Mouse (Mus musculus) layer of hippocampus, adult 8-10 months (tissue): ENCODE results near the gene Kif4. TPM values are rescaled to one million over a fixed set of nuclear protein-coding genes. Genes with fewer than 3 reads are reported as not detected.

Source experiments
- DNase-seq, 2 experiments: peaks; one replicate each; pipeline ENCODE4 v3.0.0; 2022; ENCODE audit warnings: low spot score in 2 of 2
- total RNA-seq, 4 experiments: library from RNA; stranded (reverse); gene quantifications; 2 replicates each; pipeline ENCODE4 v1.2.4; 2022

The Kif4 gene
- total RNA-seq: under 1 TPM; 0.29 to 0.57 (median 0.44) TPM

DNA sequence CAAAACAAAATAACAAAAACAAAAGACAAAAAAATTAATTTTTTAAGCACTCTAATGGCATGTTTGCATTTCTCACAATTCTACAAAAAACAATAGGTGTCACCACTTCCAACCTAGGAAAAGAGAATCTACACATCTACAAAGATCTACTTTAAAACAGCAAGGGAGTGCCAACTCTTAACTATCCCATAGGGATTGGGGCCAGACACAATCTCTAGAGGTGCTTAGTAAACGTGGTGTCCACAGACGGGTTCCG, at the start of gene Kif4:
Kif4 (plus strand) TSS at position 192 of the 256 bp plus-strand sequence.
- DNase-seq: no peak

DNA sequence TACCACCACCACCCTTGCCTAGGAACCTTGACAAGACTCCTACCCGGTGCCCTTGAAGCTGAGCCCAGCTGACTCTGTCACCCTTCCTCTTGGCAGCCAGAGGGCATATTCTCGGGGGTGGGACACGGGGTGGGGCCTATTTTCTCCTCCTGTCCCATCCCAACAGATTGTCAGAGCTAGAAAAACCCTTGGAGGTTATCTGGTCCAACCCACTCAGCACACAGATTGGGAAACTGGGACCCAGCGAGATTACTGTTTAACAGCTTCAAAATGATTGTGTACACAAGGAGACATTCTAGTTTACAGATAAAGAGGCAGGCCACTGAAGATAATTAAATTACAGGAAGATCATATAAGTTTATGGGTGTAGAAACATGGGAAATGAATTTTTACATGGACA, 30.7 kb upstream of the Kif4 start, which contains the start of gene P2ry4:
P2ry4 (minus strand) TSS at position 79 of the 400 bp plus-strand sequence.
- DNase-seq: no peak

DNA sequence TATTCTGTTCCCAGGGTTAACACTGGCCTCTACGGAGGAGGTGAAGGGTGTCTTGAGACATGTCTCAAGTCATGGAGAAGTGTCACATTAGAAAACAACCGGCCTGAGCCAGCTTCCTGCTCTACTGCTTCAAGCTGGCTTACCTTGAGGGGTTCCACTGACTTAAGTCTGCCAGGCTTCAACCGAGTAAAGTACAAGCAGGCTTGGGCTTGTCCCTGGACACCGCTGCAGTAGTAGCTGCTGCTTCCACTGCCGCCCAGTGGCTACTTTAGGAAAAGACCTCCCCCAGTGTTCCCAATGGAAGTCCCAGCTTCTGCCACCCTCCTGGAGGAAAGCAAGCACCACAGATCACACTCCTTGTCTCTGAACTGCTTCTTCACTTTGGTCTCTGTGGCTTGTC, 28.1 kb upstream of the Kif4 start:
- DNase-seq: peak in 1 of 2 experiments; percentile 30

DNA sequence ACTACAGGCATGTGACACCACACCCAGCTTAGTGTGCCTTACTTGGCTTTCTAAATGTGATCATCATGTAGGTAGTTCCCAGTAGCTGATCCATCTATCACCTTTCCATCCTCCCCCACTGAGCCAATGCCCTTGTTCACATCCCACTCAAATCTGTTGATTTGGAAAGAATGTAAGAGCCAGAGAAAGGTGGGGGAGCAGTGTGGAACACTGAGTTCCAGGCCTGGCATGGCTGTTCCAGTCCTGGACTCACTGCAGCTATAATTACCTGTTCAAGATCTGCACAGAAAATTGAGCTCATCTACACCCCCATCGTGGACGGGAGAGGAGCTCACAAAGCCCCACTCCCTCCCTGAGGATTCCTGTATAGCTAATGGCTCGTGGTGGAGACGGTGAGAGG, 25.8 kb upstream of the Kif4 start:
- peak; percentile 11 to 13 for DNase-seq

DNA sequence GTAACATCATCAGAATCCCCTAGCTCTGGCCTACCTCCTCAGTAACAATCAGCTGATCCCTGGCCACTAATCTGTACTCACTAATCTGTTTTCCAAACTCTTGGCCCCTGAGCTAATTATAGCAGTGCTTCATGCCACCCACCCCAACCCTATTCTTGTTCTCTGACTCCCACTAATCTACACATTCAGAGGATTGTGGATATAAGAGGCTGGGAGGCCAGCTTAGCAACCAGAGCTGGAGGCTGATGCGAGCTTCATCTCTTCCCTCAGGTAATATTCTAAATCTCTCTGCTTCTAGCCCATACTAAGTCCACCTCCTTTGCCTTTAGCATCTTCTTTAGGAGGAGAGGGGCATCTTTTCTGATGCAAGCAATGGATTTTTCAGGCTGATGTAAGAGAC, 20.2 kb upstream of the Kif4 start, which contains the start of gene Arr3:
Arr3 (plus strand) TSS at position 184 of the 400 bp plus-strand sequence.
- no peak for DNase-seq

DNA sequence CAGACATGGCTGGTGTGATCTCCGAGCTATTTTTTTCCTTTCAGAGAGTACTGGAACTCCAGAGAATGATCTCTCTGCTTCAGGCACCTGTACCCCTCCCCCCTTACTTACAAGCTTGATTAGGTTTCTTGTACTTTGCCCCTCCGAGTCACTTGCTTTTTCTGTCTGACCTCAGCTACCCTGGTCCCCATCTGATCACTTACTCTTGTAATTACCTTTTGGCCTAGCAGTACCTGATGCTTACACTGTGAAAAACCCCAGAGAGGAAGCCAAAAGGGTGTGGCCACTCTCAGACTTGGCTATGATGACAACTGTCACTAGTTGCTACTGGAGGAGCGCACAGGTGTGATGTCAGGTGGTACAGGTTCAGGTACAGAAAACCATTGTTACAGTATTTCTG, 7.0 kb upstream of the Kif4 start:
- DNase-seq: no peak

DNA sequence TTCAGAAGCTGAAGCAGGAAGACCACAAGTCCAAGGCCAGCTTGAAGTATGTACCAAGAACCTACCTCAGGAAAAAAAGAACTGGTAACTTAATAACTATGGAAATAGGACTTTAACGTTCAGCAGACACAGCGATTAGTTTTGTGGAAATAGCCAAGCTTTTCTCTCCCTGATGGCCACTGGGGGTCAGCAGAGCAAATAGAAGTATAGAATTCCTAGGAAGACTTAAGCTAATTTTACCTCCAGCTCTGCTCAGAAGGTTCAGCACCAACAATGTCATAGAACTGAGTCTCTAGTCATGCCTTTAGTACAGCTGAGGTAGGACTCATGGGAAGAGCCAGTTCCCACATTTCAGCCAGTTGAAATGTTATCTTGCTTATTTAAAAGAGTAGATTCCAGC, 4.2 kb upstream of the Kif4 start:
- DNase-seq: no peak

DNA sequence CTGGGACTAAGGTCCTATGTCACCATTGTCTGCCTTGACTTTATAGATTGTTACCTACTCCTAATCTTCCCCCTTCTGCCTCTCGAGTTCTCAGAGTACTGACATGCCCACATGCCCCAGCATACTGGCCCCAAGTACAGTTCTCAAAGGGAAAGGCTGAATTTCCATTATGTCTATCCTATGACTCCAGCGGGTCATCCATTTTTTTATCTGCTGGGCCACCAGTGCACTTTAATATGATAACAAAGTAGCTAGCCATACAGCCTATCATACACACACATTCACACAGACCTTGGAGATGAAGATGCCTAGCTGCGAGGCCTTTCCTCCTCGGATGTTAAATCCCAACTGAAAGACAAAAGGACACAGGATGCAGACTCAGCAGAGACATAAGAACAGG, 1.3 kb upstream of the Kif4 start:
- DNase-seq: no peak

DNA sequence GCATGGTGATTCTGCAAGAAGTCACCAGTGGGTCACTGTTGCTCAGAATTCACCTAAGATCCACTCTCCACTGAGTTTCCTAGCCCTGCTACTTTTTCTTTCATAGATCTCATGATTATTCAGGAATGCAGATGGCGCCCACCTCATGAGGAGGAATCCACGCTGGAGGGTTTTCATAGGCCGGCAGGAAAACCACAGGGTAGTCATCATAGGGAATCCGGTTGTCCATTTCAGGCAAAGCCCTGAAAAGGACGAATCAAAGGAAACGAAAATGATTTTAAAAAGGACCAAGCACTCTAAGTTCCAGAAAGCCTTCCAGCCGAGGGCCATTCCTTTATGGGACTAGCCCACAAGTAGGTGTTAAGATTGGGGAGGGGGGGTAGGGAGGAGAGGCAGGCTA, 391 bp upstream of the Kif4 start:
- DNase-seq: no peak

DNA sequence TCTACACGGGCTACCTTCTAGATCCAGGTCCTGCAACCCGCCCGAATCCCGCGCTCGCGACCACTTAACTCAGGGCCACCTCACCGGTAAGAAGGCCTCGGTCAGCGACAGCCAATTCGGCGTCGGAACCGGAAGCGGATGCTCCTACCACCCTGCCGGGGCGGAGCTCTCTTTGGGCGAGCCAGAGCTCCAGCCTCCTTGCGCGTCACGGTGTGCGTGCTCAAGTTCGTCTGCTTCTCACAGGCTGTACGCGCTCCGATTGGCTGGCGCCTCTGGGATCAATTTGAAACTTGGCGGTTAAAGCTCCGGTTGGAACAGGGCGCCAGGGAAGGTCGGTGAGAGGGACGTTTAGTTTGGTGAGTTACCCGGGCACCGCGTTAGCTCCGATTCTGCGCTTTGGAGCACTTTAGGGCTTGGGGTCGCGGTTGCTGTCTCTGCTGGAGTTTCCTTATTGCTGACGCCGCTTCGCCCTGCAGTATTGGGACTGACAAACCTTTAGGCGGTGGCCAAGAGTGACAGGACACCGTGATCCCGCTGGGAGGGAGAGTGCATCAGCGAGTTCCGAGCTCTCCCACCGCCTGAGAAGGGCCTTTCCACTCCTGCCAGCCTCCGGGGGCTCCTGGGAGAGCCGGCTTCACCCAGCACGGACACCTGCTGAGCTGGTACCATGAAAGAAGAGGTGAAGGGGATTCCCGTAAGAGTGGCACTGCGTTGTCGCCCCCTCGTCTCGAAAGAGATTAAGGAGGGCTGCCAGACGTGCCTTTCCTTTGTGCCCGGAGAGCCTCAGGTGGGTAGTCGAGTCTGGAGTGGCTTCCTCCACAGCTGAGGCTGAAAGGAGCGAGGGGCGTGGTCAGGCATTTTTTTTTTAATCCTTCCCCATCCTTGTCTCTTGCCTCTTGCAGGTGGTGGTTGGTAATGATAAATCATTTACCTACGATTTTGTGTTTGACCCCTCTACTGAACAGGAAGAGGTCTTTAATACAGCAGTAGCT, 561 bp downstream of the Kif4 start, which contains the start of gene Pdzd11:
Pdzd11 (minus strand) TSS at position 767 of the 992 bp plus-strand sequence.
- peak; percentile 84 for DNase-seq

DNA sequence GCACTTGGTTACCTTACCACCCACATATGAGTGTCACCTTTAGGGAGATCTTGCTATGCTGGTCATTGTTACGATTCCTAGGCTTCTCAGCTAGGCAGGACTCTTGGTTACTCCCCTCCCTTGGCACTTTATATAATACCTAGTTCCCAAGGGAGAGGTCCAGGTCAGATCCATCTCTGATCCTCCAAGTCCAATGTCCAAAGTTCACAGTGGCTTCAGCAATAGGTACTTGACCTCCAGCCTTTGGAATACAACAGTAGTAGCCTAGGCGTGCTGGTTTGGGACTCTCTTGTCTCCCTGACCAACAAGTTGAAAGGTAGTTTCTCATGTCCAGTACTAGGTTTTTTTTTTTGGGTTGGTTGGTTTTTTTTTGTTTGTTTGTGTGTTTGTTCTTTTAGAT, 3.5 kb downstream of the Kif4 start:
- no peak for DNase-seq

DNA sequence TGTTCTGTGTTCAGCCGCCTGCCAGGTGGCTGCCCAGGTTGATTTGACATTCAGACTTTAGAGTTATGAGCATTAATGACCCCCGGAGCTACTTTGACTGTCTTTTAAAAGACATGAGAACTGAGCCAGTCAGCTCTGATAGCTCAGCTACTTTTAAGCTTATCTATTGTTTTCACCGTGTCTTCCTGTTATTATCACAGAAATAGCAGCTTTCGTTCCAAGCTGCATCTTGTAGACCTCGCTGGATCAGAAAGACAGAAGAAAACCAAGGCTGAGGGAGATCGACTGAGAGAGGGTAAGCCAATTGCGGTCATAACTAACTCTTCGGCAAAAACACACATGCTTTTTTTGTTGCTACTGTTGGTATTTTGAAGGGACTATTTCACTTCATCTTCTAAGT, 12.9 kb downstream of the Kif4 start:
- no peak for DNase-seq

DNA sequence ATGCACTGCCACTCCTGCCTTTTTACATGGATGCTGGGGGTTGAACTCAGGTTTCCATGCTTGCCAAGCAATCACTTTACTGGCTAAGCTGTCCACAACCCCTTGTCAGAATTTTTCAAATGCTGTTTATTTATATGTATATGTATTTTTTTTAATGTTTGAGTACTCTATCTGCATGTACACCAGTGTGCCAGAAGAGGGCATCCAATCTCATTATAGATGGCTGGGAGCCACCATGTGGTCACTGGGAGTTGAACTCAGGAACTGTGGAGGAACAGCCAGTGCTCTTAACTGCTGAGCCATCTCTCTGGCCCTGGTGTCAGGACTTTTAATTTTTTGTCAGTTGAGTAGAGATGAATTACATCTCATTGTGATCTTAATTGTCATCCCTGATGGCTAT, 27.3 kb downstream of the Kif4 start:
- DNase-seq: no peak

DNA sequence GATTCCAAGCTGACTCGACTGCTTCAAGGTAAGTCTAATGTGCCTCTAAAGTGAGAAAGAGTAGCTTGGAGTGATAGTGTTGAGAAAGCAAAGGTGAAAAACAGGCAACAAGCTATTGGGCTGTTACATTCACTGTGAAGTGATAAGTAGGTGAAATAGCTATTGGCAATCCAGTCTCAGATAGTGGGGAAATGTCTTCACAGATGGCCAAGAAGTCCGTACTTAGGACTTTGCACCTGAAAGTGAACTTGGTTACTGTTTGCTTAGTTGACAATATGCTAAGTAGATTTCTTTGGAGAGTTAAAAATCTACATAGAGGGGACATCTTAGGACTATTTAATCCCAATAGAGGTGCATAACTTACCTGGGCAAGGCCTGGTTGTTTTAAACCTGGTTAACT, 39.3 kb downstream of the Kif4 start:
- no peak for DNase-seq

DNA sequence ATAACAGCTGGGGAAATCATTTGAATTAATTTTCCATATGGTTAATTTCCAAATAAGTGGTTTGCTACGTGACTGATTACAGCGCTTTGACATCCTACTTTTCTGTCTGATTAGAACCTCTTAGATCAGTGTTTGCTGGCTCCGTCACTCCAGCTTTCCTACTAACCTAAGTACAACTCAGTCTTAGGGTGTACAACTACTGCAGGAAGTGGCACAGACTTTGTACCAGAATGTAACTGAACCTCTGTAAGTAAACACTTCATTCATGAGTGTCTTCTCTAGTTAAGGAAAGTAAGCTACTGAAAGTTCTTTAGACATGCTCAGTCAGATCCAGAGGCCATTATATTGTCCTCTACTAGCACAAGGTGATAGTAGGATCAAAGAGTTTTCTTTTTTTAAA, 52.7 kb downstream of the Kif4 start:
- no peak for DNase-seq

DNA sequence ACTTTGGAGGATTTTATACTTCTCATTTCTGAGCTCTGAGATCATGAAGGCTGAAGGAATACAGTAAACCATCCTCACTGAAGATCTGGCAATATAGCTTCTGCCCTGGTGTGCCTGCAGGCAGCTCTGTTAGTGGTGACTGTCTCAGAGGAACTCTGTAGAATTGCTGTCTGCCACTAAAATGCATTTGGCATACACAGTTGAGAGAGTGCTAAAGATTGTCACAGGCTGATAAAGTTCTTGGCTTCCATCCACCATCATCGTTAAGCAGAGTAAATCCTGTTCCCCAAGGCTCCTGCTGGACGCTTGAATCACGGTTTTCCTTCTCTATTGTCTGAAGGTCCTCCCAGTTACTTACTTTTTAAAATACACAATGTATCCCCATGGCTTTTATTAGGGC, 61.0 kb downstream of the Kif4 start:
- DNase-seq: no peak

DNA sequence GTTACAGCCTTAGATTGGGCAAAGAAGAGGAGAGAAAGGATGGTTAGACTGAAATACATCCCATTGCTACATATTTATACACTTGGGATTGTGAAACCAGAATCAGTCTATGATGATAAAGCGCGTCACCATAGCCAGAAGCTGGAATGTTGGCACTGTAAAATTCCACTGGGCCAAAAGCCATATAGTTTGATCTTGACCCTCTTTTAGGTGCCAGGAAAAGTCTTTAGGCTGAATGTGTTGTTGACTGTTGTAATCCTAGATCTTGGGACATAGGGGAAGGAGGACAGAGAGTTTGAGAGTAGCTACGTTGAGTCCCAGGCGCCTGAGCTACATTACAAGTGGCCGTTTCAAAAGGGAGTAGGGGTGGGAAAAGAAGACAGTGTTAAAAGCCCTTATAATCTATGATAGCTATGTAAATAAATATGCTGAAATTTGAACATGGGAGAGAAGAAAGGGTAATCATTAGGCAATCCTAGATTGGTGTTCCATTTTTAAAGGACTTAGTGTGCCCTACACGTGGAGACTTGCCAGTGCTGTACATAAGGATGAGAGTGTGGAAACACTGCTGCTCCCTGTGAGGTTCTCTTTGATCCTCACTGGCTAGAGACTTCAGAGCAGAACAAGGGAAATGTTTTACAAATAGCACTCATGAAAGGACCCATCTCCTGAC, 62.0 kb downstream of the Kif4 start:
- no peak for DNase-seq

DNA sequence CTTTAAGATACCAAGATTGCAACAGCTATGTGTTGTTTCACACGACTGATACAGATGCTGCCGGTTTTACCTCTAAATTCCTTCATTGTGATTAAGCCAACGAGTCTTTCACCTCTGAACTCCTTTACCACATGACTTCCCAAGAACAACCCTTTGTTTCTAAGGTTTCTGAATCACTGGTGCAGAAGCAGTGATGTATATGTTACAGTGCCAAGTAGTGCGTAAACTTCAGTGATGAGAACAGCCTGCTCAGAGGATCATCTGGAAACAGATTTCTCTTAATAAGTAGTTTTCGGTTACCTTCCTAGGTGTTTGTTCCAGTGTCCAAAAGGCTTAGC, 62.5 kb downstream of the Kif4 start:
- no peak for DNase-seq

DNA sequence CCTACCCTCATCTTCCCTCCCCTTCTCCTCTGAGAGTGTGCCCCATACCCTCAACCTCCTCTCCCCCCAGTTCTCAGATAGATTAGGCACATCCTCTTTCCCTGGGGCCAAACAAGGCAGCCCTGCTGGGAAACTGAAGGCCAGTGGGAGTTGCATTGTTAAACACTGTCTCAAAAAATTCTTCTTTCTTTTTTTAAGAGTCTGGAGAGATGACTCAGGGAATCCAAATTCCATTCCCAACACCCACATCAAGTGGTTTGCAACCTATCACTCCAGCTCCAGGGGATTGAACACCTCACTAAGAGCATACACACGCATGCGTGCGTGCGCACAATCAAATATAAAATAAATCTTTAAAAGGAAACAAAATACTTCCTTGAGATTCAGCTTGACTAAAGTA, 71.2 kb downstream of the Kif4 start:
- no peak for DNase-seq

DNA sequence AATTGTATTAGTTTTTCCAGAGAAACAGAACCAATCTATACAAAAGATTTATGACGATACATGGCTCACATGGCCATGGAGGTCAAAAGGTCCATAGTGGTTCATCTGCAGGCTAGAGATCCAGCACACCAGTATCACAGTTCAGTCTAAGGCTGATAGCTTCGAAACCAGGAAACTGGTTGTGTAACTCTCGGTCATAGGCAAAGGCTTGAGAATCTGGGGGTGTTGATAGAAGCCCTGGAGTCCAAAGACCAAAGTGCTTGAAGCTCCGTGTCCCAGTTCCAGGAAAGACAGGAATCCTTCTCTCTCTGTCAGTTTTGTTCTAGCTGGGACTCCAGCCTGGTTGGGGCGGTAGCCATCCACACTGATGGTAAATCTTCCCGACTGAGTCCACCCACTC, 82.5 kb downstream of the Kif4 start:
- no peak for DNase-seq

DNA sequence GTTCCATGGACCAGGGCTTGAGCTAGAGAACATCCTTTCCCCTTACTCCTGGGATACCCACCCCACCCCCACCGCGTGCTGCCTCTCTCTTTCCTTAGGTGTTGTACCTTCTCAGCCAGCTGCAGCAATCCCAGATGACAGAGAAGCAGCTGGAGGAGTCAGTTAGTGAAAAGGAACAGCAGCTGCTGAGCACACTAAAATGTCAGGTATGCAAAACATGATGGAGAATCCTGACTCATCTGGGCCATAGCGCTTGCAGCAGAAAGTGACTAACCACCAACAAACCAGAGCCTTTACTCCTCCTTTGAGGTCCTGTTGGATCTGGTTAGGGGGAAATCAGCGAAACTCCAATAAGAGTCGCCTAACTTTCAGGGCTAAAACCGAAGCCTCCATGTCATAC, 90.6 kb downstream of the Kif4 start:
- no peak for DNase-seq

DNA sequence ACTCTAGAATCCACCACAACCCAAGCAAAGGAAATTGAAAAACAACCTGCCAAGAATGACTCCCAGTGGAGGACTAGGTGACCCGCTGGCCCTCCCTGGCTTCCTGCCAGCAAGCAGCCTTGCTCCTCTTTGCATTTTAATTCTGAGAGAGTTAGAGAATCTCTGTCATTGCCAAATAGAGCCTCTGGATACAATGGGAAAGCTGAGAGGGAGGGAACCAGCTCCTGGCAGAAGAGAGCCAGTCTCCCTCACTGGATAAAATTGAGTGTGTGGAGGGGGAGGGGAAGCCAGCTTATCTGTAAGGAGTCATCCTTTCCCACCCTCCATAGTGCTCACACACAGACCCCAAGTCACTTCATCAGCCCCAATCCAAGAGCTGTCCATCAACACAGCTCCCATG, 103.4 kb downstream of the Kif4 start:
- DNase-seq: peak; percentile 14 to 37

DNA sequence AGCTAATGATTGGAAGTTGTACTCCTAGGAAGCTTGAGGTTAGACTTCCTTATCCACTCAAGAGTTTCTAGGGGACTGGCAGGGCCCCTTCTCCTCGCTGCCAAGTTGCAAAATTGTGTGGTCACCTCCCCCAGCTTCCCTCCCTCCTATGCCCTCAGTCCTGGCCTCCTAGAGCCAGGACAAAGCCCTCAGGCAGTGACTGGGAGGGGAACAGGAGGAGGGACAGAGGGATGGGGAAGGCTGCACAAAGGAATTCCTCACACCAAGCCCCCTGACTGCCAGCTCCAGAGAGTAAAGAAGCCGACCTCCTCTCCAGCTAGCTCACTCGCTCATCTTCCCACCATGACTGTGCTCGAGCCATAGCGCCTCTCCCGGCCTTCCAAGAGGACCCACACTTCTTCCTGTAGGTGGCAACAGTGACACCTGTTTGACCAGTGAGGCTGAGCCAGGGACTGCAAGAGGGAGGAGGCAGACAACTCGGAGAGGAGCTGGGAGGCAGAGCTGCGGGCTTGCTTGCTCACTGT, 104.2 kb downstream of the Kif4 start, which contains the start of gene Gdpd2:
Gdpd2 (plus strand) TSS at position 209 of the 524 bp plus-strand sequence.
- DNase-seq: peak in 1 of 2 experiments; percentile 5
